Mouse (Mus musculus): ENCODE measurements at regions not wholly inside any gene's neighbourhood (a gene's known extent, or its start where the extent isn't known, plus 50 kb on each side); places are given as distances from the start of the nearest gene placed in this dataset.

DNA sequence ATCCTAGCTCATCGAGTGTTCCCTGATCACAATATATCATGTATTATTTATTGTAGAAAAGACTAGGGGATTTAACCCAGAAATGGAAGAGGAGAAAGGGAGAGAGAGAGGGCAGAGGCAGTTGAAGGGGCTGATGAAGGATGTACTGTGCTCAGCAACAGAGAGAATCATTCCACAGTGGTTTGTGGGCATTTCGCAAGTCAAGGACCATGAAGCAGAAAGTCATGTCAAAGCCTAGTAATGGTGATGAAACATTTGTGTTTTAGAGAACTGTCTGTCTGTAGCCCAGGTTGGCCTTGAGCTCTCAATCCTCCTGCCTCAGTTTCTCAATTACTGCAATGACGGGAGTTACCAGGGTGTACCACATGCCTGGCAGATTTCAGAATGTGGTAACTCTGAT lies 50.9 kb upstream of the Elovl6 start:
- H3K27me3 ChIP-seq (ENCODE audit: control insufficient read depth, insufficient read depth, insufficient read length) = no peaks in the 10 kb centered on the region
- no peaks in the 10 kb centered on the region for H3K79me3 ChIP-seq (ENCODE audit: low read depth)
- no peak overlapping the region for H3ac ChIP-seq (ENCODE audit: control insufficient read depth, insufficient read length, low read depth)
- no peaks in the 10 kb centered on the region for H3K36me3 ChIP-seq (ENCODE audit: control insufficient read depth, insufficient read depth)
- no peaks in the 10 kb centered on the region for H3K79me2 ChIP-seq (ENCODE audit: control insufficient read depth, insufficient read depth)
- no peak overlapping the region for H3K4me3 ChIP-seq (ENCODE audit: insufficient read depth, poor library complexity, severe bottlenecking)
- TF ChIP-seq USF1 (IDR thresholded peaks at IDR 0.05; ENCODE audit: low read depth) (no peak), MYOD1 (IDR thresholded peaks at IDR 0.05; ENCODE audit: control insufficient read depth, insufficient read length, low read depth) (no peak), MYOG (IDR thresholded peaks at IDR 0.05; ENCODE audit: control insufficient read depth, extremely low read depth, insufficient read length) (no peak), CTCF (IDR thresholded peaks at IDR 0.05; ENCODE audit: control insufficient read depth, insufficient read depth, insufficient read length) (no peak)

Measured in C2C12 (cell line).